Mouse (Mus musculus) ES-CJ7 (cell line): ENCODE results near the gene B3galnt2.
A peak's percentile ranks its signal among the peaks of the same experiment; 100 is the strongest.
"Not testable (repeated sequence)": the region's sequence is repeated elsewhere in the genome, so short reads cannot be mapped to it uniquely, and the experiment has no call there.

Experiments used
- DNase-seq: peaks from one replicate; pipeline ENCODE4 v3.0.0; 2011; ENCODE audit warnings: low read depth, low spot score

Gene B3galnt2

DNA sequence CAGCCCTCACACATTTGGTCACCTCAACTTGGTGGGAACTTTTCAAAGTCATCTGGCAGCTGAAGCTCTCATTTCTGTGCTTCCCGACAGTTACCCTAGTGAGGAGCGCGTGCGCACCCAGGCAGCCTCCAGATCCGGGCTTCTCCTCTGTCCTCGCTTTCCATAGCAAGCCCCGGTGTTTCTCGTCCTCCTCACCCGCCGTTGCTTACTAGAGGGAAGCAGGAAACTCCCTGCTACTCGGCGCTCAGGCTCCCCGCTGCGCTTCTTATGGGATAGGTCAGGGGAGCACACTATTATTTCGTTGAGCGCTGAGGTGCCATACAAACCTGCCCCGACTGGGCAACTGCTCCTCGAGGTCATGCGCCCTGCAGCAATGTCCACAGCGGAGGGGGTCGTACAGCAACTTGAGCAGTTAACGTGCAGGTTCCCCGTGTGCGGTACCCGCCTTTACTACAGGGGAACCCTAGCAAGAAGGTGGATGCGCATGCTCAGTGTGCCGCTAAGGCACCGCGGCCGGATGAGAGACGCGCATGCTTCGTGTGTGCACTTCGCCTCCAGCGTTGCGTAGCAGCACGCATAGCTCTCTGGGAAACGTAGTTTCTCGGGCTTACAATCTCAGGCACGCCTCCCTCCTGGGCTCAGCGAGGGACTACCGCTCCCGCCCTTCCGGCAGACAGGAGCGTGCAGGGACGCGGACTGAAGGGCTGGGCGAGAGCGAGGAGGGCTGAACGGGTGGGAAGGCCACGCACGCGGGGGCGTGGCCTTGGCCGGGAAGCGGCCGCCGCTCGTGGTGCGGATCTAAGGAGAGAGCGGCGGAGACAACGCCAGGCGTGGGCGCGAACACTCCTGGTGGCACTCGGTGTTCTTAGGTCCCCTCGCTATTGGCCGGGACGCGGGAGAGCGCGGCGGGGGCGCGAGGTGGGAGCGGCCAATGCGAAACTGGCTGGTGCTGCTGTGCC lies at the start of gene B3galnt2:
Gene B3galnt2 (plus strand): TSS at position 596 of the 959 bp plus-strand sequence.
- DNase-seq: peak; percentile 100

DNA sequence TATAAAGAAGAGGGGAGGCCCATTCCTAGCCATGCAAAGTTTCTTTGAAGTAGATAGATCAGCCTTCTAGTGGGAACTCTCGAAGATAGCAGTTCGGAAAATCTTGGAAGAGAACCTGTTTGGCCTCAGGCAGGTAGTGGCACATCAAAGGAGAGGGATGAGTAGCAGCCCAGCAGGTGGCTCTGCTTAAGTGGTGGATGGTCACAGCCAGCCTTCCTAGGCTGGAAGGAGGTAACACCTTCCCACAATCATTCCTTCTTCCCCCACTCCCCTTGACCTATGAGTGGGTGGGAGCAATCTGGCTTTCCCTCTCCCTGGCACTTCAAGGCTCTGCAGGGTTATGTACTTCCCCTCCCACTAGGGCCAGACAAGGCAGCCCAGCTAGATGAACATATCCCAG lies 42.9 kb upstream of the B3galnt2 start:
- peak; percentile 54 for DNase-seq

DNA sequence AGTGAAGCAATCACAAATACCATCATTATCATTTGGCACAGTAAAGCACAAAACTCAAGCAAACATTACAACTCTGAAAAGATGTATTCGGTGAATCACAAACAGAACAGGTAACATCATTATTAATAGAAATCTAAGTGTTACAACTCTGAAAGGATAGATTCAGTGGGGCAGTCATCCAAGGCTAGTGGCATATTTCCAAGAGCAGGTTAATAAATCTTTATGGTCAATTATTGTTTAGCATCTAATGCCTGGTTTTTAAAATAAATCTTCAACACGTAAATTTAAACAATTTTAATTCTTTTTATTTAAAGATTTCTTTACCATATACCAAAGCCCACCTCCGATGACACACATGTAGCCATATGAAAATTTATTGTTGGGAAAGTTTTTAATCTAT lies 34.9 kb upstream of the B3galnt2 start:
- no peak for DNase-seq

DNA sequence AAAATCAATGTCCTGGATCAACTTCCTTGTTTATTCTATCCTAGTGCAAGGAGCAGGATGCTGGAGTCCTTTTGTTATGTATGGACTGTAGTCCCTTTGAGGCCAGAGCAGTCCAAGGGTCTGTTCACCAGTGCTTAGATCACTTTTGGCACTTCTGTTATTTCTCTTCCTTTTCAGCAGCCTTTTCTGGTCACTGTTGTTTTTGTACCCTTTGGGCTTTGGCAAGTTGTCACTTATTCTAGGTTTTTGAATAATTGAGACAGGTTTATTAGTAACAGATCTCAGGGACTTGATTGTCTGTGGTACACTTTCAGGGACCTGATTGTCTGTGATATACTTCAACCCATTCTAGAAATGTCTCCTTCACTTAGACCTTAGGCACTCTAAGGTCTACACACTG lies 31.7 kb upstream of the B3galnt2 start:
- no peak for DNase-seq

DNA sequence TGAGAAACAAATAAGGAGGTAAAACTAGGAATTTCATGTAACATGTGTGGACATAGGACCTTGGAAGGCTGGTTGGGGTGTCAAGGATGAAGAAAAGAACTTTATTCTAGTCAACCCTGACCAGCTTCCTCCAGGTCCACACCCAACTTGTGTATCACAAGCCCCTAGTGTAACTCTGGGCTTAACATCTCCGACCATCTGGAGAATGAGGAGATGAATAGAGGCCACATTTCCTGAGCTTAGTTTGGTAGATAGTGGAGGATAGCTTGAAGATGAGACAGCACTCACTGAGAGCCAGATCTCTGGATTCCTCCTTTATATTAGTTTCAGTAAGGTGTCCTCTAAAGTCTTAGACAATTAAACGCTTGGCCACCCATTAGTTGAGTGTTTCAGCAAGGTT lies 24.3 kb upstream of the B3galnt2 start:
- DNase-seq: no peak

DNA sequence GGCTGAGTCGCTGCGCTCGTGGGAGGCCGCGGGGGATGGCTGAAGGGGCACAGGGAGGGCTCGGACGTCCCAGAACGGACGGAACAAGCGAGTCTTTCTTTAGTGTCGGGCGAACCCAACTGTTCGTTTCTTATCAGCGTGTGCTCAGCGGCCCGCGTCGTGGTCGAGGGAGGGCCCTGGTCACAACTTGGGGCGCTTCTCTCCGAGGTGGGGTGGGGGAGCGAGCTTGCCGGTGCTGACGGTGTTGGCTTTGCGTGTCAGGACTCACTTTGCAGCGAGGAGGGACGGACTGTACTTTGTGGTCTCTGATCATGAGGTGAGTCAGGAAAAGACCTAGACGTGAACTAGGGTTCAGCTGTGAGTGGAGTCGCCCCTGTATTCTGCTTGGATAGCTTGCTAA lies 662 bp downstream of the B3galnt2 start:
- DNase-seq: no peak

DNA sequence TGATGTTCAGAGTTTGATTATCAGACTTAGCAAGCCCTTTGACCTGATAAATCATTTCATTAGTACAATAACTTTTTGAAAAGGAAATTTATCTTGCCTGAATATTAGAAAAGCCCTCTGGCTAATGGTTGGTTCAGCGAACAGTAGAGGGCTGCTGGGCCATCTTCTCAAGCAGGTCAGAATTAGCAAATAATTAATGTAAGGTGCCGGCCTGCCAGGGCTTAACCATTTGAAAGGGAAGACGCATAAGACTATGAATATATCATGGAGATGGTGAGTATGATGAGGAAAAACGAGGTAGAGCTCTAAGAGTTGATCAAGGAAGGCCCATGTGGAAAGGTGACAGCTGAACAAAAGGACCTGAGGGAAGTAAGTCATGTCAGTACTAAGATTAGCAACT lies 2.4 kb downstream of the B3galnt2 start:
- DNase-seq: no peak

DNA sequence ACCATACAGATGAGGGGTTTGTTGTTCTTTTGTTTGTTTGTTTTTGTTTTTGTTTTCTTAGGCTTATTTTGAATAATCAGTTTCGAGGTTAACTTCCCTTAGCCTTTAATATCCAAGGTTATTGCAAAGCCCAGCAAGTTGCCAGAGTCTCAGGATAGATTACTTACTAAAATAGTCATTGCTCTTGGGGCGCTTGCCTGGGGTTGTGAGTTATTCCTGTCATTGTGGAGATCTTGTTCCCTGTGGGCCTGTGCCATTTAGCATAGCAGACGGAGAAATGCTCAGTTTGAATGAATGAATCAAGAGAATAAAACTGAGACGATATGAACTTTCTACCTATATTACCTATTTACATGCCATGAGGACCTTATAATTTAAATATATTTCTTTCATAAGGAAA lies 5.9 kb downstream of the B3galnt2 start:
- DNase-seq: no peak

DNA sequence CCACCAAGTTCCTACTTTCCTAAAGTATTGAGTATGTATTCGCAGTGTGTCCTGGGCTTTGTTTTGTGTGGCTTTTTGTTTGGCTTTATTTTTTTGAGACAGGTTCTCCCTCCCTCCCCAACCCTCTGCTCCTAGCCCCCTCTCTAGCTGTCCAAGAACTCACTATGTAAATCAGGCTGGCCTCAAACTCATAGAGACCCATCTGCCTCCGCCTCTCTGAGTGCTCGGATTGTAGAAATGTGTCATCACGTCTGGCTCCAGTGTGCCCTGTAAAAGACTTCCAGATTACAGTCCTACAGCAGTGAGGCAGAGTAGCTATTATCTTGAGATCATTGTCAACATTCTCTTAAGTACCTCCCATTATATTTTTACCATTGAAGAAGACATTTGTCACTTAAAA lies 6.8 kb downstream of the B3galnt2 start:
- no peak for DNase-seq

DNA sequence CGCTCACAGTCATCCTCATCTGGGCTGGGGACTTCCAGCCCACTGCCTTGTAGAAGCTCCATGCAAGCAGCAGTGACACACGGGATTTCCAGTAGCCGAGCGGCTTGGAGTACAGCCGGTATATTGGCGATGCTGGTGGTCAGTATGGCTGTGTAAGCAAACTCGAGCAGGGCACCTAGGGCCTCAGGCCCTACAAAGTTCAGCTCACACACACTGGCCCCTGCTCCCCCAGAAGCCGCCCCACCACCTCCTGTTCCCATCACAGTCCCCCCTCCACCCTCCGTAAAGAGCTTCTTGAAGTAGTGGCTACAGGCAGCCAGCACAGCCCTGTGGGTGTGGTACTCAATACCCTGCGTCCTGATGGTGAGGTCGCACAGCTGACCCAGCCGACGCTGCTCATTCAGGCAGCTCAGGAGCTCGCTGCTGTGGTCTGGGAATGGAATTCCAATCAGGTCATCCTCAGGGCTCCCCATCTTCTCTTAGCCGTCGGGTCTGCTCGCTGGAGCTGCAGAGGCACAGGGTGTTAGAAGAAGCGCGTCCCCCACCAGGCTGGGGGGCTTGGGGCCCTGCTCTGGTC lies 11.2 kb downstream of the B3galnt2 start:
- DNase-seq: peak; percentile 34

DNA sequence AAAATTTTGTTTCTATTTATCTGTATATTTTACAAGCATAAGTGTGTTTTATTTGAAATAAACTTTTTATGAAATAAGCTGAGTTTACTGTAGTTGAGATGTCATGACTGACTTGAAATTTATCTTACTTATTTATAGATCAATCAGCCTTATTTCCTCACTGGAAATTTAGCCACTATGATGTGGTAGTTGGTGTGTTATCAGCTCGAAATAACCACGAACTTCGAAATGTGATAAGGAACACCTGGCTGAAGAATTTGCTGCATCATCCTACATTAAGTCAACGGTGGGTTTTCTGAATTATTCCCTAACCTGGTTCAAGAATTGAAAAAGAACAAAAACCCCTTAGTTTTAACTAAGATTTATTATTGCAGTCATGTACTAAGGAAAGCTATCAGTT lies 11.9 kb downstream of the B3galnt2 start:
- no peak for DNase-seq

DNA sequence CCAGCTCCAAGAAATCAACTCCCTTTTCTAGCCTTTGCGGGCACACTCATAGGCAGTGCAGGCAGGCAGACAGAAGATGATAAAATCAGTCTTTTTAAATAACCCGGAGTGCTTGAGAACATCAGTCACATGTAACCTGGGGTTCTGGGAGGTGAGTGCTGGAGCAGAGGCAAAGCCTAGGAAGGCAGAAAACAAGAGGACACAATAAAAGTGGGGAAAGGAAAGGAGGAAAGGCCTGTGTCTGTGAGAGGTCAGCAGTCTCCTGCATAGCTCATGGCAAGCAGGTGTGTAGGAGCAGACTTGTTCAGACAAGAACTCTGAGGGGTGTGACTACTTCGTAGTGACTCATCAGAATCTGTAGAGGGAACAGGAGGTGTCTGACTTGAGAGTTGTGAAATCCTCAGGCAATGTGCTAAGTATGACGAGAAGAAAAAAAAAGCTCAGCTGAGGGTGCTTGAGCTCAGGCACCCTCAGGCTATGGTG lies 14.4 kb downstream of the B3galnt2 start:
- DNase-seq: peak; percentile 77

DNA sequence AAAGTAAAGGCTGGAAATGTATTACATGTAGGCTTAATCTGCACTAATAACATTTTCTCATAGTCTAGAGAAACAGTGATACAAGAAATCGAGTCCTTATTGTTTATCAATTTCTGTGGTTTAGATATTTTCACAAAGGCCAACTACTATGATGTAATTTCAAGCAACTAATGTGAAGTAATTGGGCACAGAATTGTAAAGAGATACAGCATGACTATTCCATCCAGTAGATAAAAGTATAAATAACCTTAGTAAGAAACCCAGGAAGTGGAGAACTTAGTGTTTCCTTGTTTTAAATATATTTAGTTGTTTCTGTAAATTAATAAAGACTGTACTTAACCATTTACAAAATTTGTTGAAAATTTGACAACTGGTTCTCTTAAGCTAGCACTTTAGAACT lies 15.5 kb downstream of the B3galnt2 start:
- no peak for DNase-seq

DNA sequence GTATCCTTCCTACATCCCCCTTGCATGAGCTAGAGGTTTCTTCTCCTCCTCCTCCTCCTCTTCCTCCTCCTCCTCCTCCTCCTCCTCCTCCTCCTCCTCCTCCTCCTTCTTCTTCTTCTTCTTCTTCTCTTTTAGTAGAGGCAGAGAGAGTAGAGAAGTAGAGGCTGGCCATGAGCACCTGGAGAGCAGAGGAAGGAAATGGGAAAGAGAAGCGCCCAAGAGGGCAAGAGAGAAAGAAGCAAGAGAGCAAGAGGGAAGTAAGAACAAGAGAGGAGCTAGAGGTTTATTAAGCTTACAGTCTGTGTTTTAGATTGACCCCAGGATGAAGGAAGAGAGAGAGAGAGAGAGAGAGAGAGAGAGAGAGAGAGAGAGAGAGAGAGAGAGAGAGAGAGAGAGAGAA lies 27.6 kb downstream of the B3galnt2 start:
- not testable (repeated sequence) for DNase-seq

DNA sequence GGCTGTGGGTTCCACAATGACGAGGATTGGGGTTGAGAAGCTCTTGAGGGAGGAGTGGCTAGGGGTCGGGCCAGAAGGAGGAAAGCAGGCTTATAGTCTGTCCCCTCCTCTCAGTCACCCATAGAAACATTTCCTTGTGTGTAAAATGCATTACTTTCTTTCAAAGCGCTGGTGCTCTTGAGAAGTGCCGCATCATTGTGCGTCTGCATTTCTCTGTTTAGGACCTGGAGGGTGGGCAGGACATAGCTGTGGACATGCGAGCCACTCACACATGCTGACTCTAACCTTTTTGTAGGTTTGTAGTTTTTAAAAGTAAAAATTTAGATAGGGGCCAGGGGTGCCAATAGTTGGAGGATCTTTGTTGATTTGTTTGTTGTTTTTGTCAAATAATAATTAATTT lies 29.3 kb downstream of the B3galnt2 start:
- DNase-seq: no peak

DNA sequence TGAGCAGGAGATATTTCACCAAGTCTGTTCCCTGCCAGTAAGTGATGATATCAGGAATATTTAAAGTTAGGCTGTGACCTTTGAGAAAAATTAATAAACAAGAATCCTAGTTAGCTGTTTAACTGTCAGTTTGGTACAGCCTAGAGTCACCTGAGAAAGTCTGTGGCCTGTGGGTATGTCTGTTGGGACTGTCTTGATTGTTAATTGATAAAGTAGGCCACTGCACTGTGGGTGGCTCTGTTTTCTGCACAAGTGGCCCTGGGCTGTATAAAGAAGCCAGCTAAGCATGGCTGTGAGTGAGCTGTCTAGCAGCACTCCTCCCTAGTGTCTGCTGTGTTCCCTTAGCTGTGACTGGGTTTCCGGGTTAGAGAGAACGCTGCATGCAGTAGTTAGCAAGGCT lies 34.9 kb downstream of the B3galnt2 start:
- DNase-seq: no peak

DNA sequence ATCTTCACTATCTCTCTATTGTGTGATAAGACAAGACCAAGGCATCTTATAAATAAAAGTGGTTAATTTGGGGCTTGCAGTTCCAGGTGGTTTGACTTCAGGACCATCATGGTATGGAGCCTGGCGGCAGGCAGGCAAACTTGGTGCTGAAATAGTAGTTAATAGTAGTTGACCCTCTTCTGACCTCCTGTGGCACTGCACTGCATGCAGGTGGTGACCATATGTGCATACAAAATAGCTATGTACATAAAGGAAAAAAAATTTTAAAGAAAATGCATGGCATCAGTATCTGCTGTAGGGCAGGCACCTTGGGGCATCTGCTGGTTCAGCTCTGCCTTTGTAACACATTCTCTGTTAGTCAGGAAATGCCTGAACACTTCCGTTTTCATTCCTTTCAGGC lies 36.1 kb downstream of the B3galnt2 start:
- no peak for DNase-seq

DNA sequence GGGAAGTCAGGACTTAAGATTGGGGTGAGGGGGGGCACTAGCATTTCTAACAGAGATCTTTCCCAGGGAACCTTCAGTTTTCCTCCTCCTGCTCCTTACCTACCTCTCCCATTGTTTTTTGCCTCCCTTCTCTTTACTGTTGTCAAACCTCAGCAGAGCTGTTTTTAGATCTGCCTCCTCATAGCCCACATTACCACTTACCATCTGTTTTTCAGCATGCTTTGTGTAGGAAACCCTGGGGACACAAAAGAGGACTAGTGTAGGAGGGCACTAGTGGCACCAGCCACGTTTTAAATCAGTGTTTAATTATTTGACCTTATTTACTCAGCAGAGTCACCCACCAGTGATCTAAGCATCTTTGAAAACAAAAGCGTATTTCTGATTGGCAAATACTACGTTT lies 38.8 kb downstream of the B3galnt2 start:
- DNase-seq: no peak

DNA sequence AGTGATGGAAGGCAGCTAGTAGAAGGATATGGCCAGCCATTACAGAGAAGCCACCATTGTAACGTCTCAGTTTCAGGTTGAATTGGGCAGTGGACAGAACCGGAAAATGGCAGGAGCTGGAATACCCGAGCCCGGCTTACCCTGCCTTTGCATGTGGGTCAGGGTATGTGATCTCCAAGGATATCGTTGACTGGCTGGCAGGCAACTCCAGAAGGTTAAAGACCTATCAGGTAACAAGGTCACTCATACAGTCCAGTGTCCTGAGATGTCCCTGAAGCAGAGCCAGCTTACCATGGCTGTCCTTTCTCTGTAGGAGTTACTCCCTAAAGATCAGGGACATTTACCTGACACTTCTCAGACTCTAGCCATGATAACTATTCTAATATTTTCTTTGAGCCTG lies 40.8 kb downstream of the B3galnt2 start:
- no peak for DNase-seq

DNA sequence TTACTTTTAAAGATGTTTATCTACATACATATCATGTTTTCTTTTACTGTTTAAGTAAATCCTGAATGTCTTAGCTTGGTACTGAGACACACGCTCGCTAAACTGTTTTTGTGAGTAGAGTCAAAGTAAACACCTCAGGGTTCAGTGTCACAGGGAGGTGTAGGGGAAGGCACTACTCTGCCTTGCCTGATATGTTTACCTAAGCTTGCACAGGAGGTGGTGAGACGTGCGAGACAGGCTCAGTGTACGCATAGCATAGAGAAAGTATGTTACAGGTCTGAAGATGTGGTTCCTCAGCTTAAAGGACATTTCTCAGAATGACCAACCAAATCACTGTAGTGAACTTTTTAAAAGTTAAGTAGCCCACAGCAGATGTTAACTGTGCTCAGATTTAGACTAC lies 43.2 kb downstream of the B3galnt2 start:
- DNase-seq: no peak

DNA sequence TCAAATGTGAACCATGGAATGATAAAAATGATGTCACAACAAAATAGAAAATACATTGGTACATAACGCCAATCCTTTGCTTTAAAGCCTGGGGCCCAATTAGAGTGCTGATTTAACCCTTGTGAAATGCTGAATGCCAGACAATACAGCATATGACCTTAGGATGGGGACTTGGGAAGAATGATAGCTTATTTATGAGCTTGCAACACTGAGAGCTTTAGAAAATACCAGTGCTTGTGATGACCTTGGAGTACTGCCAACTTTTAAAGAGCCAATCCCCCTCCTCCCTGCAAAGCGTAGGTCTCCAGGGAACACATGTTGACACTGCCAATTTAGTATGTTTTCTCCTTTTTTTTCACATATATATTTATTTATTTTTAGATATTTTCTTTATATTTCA lies 48.4 kb downstream of the B3galnt2 start:
- no peak for DNase-seq

DNA sequence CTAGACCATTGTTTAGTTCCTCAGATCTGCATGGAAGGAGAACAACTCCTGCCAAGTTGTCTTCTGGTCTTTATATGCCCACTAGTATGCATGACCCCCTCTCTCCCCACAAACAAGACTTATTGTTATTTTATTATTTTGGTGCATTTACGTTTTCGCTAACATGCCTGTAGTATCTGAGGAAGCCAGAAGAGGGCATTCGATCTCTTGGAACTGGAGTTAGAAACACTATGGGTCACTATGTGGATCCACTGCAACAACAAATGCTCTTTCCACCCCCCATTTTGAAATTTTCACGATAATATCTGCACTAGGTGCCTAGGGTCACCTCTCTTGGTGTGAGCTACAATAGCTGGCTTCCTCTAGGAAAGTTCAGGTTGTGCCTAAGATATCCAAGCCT lies 49.8 kb downstream of the B3galnt2 start:
- no peak for DNase-seq

DNA sequence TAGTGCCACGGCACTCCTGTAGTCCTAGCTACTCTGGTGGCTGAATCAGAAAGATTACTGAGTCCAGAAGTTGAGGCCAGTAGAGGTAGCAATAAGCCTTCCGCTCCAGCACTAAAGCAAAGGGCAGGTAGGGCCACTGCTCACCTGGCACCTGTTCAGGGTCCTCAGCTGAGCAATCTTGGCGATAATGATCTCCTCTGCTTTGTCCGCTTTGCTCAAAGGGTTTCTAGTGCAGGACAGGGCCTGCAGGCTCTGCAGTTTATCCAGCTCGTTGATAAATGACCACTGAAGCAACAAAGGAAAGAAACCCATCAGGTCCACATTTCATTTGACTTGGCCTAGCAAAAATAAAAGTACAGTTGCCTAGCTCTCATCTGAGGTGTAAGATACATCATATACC lies 50.7 kb downstream of the B3galnt2 start:
- no peak for DNase-seq
